Mouse (Mus musculus): ENCODE measurements around the gene Fndc4.

GRCm38 (mm10) chr5:31295606-31296141 lies at the start of gene Fndc4:
- TF ChIP-seq CTCF (IDR thresholded peaks at IDR 0.05; ENCODE audit: insufficient read depth, low read length): no peak
- TF ChIP-seq POLR2A (IDR thresholded peaks at IDR 0.05; ENCODE audit: borderline replicate concordance, extremely low read depth, low read depth, low read length): no peak

Measured in lung, adult 2 months (tissue).